Mouse (Mus musculus): ENCODE results near the gene Morn5. TPM values are rescaled to one million over a fixed set of nuclear protein-coding genes. Genes with fewer than 3 reads are reported as not detected.

The Morn5 gene
- polyA plus RNA-seq, 1 experiment from 2014 or later, result 5.3 TPM

DNA sequence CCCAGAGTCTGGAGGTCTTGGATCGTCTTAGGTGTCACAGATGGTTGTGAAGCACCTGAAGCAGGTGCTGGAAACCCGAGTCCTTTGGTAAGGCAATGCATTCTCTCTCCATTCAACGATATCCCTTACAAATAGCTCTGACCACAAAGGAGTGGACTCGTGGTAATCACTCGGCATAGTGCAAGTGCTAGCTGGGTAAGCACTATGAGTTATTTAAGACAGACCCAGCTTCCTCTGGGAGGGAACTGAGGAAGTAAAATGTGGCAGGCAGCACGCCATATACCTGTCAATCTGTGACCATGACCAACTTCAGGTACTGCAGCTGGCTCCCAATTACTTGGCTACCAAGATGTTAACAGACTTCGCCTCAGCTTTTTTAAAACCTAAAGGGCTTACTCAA lies 14.4 kb upstream of the Morn5 start:
- Histone ChIP-seq H3K9me3 (ENCODE audit: low read length) (no peaks in the 10 kb centered on the region), H3K9ac (replicated peaks; ENCODE audit: low read depth) (no peak overlapping the region), H3K27ac (ENCODE audit: low read length) (no peak overlapping the region), H3K27me3 (replicated peaks; ENCODE audit: insufficient read depth, low read length) (no peaks in the 10 kb centered on the region), H3K4me1 (ENCODE audit: insufficient read depth, low read depth, low read length) (no peaks in the 10 kb centered on the region), H3K36me3 (ENCODE audit: insufficient read depth, low read length) (peaks cover 4% of the 10 kb centered on the region; the same call in 1 of the 2 replicates), H3K4me2 (replicated peaks; ENCODE audit: low read depth, low read length) (no peak overlapping the region), H3K4me3 (ENCODE audit: low read depth, low read length) (no peak overlapping the region)
- ATAC-seq (no peak), DNase-seq (ENCODE audit: low spot score) (no peak)
- TF ChIP-seq EP300 (IDR thresholded peaks at IDR 0.05) (no peak), CTCF (IDR thresholded peaks at IDR 0.05) (no peak)
- WGBS, result 86% methylated on average over 7 of the region's 7 CpGs

DNA sequence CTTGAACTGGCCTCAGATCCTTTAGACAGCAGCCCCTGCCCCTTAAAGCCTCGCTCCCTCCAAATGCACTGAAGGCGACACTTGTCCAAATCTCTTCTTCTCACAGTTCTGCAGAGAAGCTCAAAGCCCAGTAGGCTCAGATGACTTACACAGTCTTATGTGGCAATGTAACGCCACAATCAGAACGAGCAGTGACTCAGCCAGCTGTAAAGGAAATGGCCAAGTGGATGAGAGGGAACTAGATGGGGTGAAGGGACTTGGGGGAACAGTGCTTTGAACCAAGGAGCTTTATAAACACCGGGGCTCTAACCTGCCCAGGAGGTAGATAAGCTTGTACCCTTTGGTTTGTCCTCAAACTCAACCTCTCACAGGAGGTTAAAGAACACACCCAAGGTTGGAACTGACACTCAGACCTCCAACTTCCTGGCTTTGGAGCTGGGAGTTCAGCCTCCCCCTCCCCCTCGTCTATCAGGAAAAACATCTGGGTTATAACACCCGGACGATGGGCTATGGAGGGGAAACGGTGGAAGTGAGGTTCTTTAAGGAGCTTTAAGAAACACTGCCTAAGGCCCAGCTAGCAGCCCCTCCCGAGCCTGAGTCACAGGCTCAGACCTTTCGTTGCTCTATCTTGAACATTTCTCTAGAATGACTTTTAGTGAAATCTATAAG lies 13.7 kb upstream of the Morn5 start:
- no peaks in the 10 kb centered on the region for H3K27me3 ChIP-seq (replicated peaks; ENCODE audit: insufficient read depth, low read length)
- no peak overlapping the region for H3K4me3 ChIP-seq (ENCODE audit: low read depth, low read length)
- no peaks in the 10 kb centered on the region for H3K9me3 ChIP-seq (ENCODE audit: low read length)
- TF ChIP-seq CTCF (IDR thresholded peaks at IDR 0.05) (no peak), EP300 (IDR thresholded peaks at IDR 0.05) (peak; percentile 69)
- H3K4me1 ChIP-seq (ENCODE audit: insufficient read depth, low read depth, low read length), result no peaks in the 10 kb centered on the region
- H3K9ac ChIP-seq (replicated peaks; ENCODE audit: low read depth), result no peak overlapping the region
- ATAC-seq (peak; percentile 41), DNase-seq (ENCODE audit: low spot score) (peak; percentile 36)
- H3K4me2 ChIP-seq (replicated peaks; ENCODE audit: low read depth, low read length), result no peak overlapping the region
- WGBS, result 49% methylated on average over 11 of the region's 11 CpGs
- no peak overlapping the region; the same call in 1 of the 2 replicates for H3K27ac ChIP-seq (ENCODE audit: low read length)
- H3K36me3 ChIP-seq (ENCODE audit: insufficient read depth, low read length), result peaks cover 4% of the 10 kb centered on the region; the same call in 1 of the 2 replicates

DNA sequence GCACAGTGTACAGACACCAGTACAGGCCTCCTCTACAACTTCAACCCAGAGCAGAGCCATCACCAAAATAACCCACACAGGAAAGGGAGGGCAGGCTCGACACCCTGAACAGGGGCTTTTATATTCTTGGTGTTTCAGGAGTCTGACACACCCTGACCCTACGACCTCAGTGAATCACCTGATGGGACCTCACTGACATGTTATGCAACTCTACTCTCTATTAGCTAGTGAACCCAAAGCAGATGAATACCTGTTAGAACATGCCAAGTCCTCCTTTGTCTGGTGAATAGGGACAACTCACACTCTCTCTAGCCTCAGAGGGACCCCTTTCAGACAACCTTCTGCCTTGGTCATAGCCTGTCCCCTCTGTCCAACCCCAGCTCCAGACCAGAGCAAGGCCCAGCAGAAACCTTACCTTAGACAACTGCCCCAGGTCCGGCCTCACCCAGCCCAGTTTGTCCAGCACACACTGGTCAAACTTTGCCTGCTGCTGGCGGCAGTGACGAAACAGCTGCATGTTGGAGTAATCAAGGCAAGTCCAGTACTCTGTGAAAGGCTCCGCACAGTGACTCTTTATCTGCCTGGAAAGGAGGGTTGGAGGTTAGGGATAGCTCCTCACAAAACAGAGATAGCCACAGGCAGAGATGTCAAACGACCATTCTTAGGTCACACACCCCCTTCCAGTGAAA lies 9.8 kb upstream of the Morn5 start:
- no peaks in the 10 kb centered on the region for H3K4me1 ChIP-seq (ENCODE audit: insufficient read depth, low read depth, low read length)
- H3K4me3 ChIP-seq (ENCODE audit: low read depth, low read length), result no peak overlapping the region
- ATAC-seq (no peak), DNase-seq (ENCODE audit: low spot score) (no peak)
- no peaks in the 10 kb centered on the region for H3K9me3 ChIP-seq (ENCODE audit: low read length)
- peaks cover 10% of the 10 kb centered on the region for H3K36me3 ChIP-seq (ENCODE audit: insufficient read depth, low read length)
- no peak overlapping the region for H3K27ac ChIP-seq (ENCODE audit: low read length)
- TF ChIP-seq EP300 (IDR thresholded peaks at IDR 0.05), result no peak
- TF ChIP-seq CTCF (IDR thresholded peaks at IDR 0.05), result no peak
- WGBS, result 75% methylated on average over 7 of the region's 7 CpGs
- H3K27me3 ChIP-seq (replicated peaks; ENCODE audit: insufficient read depth, low read length), result no peaks in the 10 kb centered on the region
- no peak overlapping the region for H3K9ac ChIP-seq (replicated peaks; ENCODE audit: low read depth)
- H3K4me2 ChIP-seq (replicated peaks; ENCODE audit: low read depth, low read length), result no peak overlapping the region

DNA sequence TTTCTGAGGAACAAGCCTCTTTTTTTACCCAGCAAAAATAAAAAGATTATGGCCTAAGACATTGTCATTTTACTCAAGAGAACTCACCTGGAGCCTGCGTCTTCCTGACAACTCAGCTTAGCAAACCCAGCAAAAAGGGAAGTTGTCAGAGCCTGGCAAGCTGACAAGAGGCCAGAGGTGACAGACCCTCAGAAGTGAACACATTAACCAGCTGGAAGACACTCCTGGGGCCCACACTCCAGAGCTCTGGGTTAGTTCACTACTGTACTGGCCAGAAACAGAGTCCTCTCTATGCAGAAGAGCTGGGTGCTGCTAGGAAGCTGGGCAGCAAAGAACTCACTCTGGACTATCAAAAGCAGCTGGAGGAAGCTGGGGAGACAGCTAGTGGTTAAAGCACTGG lies 8.4 kb upstream of the Morn5 start:
- Histone ChIP-seq H3K27ac (ENCODE audit: low read length) (no peak overlapping the region), H3K4me2 (replicated peaks; ENCODE audit: low read depth, low read length) (no peak overlapping the region), H3K4me3 (ENCODE audit: low read depth, low read length) (no peak overlapping the region), H3K27me3 (replicated peaks; ENCODE audit: insufficient read depth, low read length) (no peaks in the 10 kb centered on the region), H3K4me1 (ENCODE audit: insufficient read depth, low read depth, low read length) (no peaks in the 10 kb centered on the region), H3K9ac (replicated peaks; ENCODE audit: low read depth) (no peak overlapping the region), H3K36me3 (ENCODE audit: insufficient read depth, low read length) (peaks cover 10% of the 10 kb centered on the region), H3K9me3 (ENCODE audit: low read length) (no peaks in the 10 kb centered on the region)
- ATAC-seq, result no peak
- DNase-seq (ENCODE audit: low spot score), result no peak
- WGBS, result 55% methylated on average over 1 of the region's 1 CpGs
- no peak for TF ChIP-seq CTCF (IDR thresholded peaks at IDR 0.05)
- no peak for TF ChIP-seq EP300 (IDR thresholded peaks at IDR 0.05)

DNA sequence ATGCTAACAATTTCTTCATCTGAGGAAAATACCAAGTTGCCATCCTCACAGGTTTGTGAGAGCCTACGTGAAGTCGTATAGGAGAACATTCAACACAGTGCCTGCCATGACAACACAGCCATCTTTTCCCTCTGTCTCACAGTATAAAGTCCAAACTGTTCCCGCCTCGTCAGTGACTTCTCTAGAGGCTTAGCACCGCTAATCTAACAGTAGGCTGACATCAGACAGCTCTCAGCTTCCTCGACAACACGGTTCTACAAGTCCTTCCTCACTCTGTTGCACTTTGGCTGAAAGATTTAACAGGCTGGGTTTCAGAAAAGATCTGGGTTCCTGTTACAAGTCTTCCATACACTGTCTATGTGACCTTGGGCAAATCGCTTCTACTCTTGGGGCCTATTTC lies 1.1 kb upstream of the Morn5 start:
- ATAC-seq (no peak), DNase-seq (ENCODE audit: low spot score) (no peak)
- Histone ChIP-seq H3K27me3 (replicated peaks; ENCODE audit: insufficient read depth, low read length) (no peaks in the 10 kb centered on the region), H3K9ac (replicated peaks; ENCODE audit: low read depth) (peak overlapping the region; percentile 73), H3K4me2 (replicated peaks; ENCODE audit: low read depth, low read length) (peak overlapping the region; percentile 72), H3K27ac (ENCODE audit: low read length) (peak overlapping the region; percentile 44; the same call in 1 of the 2 replicates), H3K36me3 (ENCODE audit: insufficient read depth, low read length) (peaks cover 5% of the 10 kb centered on the region; the same call in 1 of the 2 replicates), H3K4me3 (ENCODE audit: low read depth, low read length) (peak overlapping the region; percentile 64), H3K4me1 (ENCODE audit: insufficient read depth, low read depth, low read length) (no peaks in the 10 kb centered on the region), H3K9me3 (ENCODE audit: low read length) (no peaks in the 10 kb centered on the region)
- 53% methylated on average over 8 of the region's 8 CpGs for WGBS
- no peak for TF ChIP-seq EP300 (IDR thresholded peaks at IDR 0.05)
- no peak for TF ChIP-seq CTCF (IDR thresholded peaks at IDR 0.05)

DNA sequence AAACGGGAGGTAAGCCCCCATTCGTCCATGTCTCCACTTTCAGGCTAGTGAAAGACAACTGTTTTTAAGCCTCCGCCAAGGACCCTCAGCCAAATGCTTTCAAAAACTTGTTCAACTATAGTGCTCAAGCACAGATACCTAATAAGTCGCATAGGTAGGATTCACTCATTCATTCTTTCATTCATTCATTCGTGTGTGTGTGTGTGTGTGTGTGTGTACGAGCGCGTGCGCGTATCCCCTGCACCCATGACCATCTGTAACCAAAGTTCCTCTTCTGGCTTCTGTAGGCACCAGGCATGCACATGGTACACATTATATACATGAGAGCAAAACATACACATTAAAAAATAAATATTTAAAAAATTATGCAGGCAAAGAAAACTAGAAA lies 303 bp downstream of the Morn5 start:
- Histone ChIP-seq H3K4me1 (ENCODE audit: insufficient read depth, low read depth, low read length) (no peaks in the 10 kb centered on the region), H3K4me2 (replicated peaks; ENCODE audit: low read depth, low read length) (peak overlapping the region; percentile 72), H3K9me3 (ENCODE audit: low read length) (no peaks in the 10 kb centered on the region), H3K27me3 (replicated peaks; ENCODE audit: insufficient read depth, low read length) (no peaks in the 10 kb centered on the region), H3K9ac (replicated peaks; ENCODE audit: low read depth) (no peak overlapping the region), H3K27ac (ENCODE audit: low read length) (no peak overlapping the region), H3K36me3 (ENCODE audit: insufficient read depth, low read length) (no peaks in the 10 kb centered on the region), H3K4me3 (ENCODE audit: low read depth, low read length) (peak overlapping the region; percentile 64)
- DNase-seq (ENCODE audit: low spot score), result no peak
- WGBS, result 43% methylated on average over 10 of the region's 10 CpGs
- no peak for TF ChIP-seq EP300 (IDR thresholded peaks at IDR 0.05)
- TF ChIP-seq CTCF (IDR thresholded peaks at IDR 0.05), result no peak
- no peak for ATAC-seq
